Mouse (Mus musculus): ENCODE results near the gene Selenom. TPM values are rescaled to one million over a fixed set of nuclear protein-coding genes. Genes with fewer than 3 reads are reported as not detected.

The Selenom gene
- total RNA-seq (2014; fragmentation: Nextera tagmentation) = not detected in 2 replicates
- not detected in 2 replicates for total RNA-seq (2017)
- not detected in 2 replicates for polyA plus RNA-seq (2012)

- Histone ChIP-seq H3K4me1 (ENCODE audit: insufficient read depth, low read depth, low read length) (peaks cover 21% of the 10 kb centered on the region), H3K9me3 (replicated peaks) (no peaks in the 10 kb centered on the region), H3K36me3 (replicated peaks) (no peaks in the 10 kb centered on the region), H3K4me3 (ENCODE audit: low read depth, low read length) (peak within 1 kb of the TSS; percentile 20; the same call in 1 of the 2 replicates), H3K27me3 (ENCODE audit: insufficient read depth, low read length) (peaks cover 6% of the 10 kb centered on the region)
- ATAC-seq (ENCODE audit: extremely low read depth, insufficient number of reproducible peaks, low FRiP score, poor library complexity, severe bottlenecking) (no peak), DNase-seq (ENCODE audit: low spot score) (no peak)
- no peak for TF ChIP-seq TAL1 (conservative IDR thresholded peaks at IDR 0.05; ENCODE audit: low read depth, low read length)
- no peak for TF ChIP-seq POLR2AphosphoS5 (IDR thresholded peaks at IDR 0.05; ENCODE audit: insufficient replicate concordance, low read depth, low read length)
- TF ChIP-seq GATA2 (IDR thresholded peaks at IDR 0.05; ENCODE audit: borderline replicate concordance, low read depth, low read length) = no peak
- no peak for TF ChIP-seq GATA1 (IDR thresholded peaks at IDR 0.05; ENCODE audit: borderline replicate concordance, low read length)
- no peak for TF ChIP-seq CTCF (IDR thresholded peaks at IDR 0.05; ENCODE audit: low read depth, low read length)
Measured at GRCm38 (mm10) chr11:3514529-3515054, at the start of gene Selenom. Gene Selenom (plus strand): TSS chr11:3514684.

- H3K4me1 ChIP-seq (ENCODE audit: insufficient read depth, low read depth, low read length) = no peaks in the 10 kb centered on the region
- H3K36me3 ChIP-seq (replicated peaks) = no peaks in the 10 kb centered on the region
- H3K9me3 ChIP-seq (replicated peaks) = no peaks in the 10 kb centered on the region
- TF ChIP-seq TAL1 (conservative IDR thresholded peaks at IDR 0.05; ENCODE audit: low read depth, low read length) (no peak), CTCF (IDR thresholded peaks at IDR 0.05; ENCODE audit: low read depth, low read length) (no peak), POLR2AphosphoS5 (IDR thresholded peaks at IDR 0.05; ENCODE audit: insufficient replicate concordance, low read depth, low read length) (no peak), GATA2 (IDR thresholded peaks at IDR 0.05; ENCODE audit: borderline replicate concordance, low read depth, low read length) (no peak), GATA1 (IDR thresholded peaks at IDR 0.05; ENCODE audit: borderline replicate concordance, low read length) (no peak)
- ATAC-seq (ENCODE audit: extremely low read depth, insufficient number of reproducible peaks, low FRiP score, poor library complexity, severe bottlenecking) (no peak), DNase-seq (ENCODE audit: low spot score) (no peak)
- no peak overlapping the region for H3K4me3 ChIP-seq (ENCODE audit: low read depth, low read length)
- peaks cover 21% of the 10 kb centered on the region for H3K27me3 ChIP-seq (ENCODE audit: insufficient read depth, low read length)
Measured at GRCm38 (mm10) chr11:3471448-3471850, 43.0 kb upstream of the Selenom start.

DNA sequence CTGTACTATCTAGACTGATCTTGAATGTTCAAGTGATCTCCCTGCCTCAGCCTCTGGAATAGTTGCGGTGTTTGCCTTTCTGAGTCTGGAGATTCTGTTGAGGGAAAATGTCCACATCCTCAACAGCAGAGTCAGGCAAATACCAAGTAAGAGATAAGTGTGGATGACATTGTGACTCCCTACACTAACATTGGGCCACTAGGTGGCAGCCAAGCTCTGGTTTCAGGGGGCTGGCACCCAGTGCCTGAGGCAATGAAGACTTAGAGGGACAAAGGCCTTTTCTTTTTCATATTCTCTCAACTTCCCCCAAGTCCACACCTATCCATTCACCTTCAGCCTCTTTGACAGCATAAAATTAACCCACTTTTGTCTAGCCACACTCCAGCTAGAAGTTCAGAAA is 42.0 kb upstream of the Selenom start:
- Histone ChIP-seq H3K36me3 (replicated peaks) (no peaks in the 10 kb centered on the region), H3K4me1 (ENCODE audit: insufficient read depth, low read depth, low read length) (no peaks in the 10 kb centered on the region)
- ATAC-seq (ENCODE audit: extremely low read depth, insufficient number of reproducible peaks, low FRiP score, poor library complexity, severe bottlenecking) = 0 out of 2 replicates have a peak, but pooled peaks have one; percentile 28

DNA sequence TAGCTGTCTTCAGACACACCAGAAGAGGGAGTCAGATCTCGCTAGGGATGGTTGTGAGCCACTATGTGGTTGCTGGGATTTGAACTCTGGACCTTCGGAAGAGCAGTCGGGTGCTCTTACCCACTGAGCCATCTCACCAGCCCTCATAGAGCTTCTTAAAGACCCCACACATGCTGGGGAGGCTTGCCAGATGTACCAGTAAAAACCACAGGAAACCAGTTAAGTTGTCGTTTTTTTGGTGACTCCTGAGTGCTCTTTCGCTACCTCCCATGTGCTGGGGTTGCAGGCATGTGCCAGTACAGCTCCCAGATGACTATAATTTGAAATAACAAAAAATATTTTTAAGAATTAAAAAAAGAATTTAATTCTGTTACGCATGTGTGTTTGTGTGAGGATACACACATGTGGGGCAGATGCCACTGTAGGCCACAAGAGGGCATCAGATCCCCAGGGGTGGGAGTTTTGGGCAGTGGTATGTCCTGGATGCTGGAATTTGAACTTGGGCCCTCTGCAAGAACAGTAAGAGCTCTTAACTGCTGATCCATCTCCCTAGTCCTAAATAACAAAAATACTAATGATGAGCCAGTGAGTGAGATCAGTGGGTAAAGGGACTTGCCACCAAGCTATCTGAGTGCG is 39.9 kb upstream of the Selenom start:
- Histone ChIP-seq H3K4me3 (ENCODE audit: low read depth, low read length) (no peak overlapping the region), H3K36me3 (replicated peaks) (no peaks in the 10 kb centered on the region), H3K9me3 (replicated peaks) (no peaks in the 10 kb centered on the region), H3K27me3 (ENCODE audit: insufficient read depth, low read length) (peaks cover 16% of the 10 kb centered on the region), H3K4me1 (ENCODE audit: insufficient read depth, low read depth, low read length) (no peaks in the 10 kb centered on the region)
- DNase-seq (ENCODE audit: low spot score) (no peak), ATAC-seq (ENCODE audit: extremely low read depth, insufficient number of reproducible peaks, low FRiP score, poor library complexity, severe bottlenecking) (no peak)
- TF ChIP-seq GATA1 (IDR thresholded peaks at IDR 0.05; ENCODE audit: borderline replicate concordance, low read length) (no peak), CTCF (IDR thresholded peaks at IDR 0.05; ENCODE audit: low read depth, low read length) (0 out of 2 replicates have a peak, but pooled peaks have one; percentile 7), TAL1 (conservative IDR thresholded peaks at IDR 0.05; ENCODE audit: low read depth, low read length) (no peak), GATA2 (IDR thresholded peaks at IDR 0.05; ENCODE audit: borderline replicate concordance, low read depth, low read length) (no peak), POLR2AphosphoS5 (IDR thresholded peaks at IDR 0.05; ENCODE audit: insufficient replicate concordance, low read depth, low read length) (no peak)

More for the DNA sequence above, 42.0 kb upstream of the Selenom start:
- no peaks in the 10 kb centered on the region for H3K9me3 ChIP-seq (replicated peaks)
- no peak for TF ChIP-seq GATA1 (IDR thresholded peaks at IDR 0.05; ENCODE audit: borderline replicate concordance, low read length)
- TF ChIP-seq GATA2 (IDR thresholded peaks at IDR 0.05; ENCODE audit: borderline replicate concordance, low read depth, low read length) = no peak
- TF ChIP-seq POLR2AphosphoS5 (IDR thresholded peaks at IDR 0.05; ENCODE audit: insufficient replicate concordance, low read depth, low read length) = no peak
- peak; percentile 62; the same call in 1 of the 2 replicates for TF ChIP-seq CTCF (IDR thresholded peaks at IDR 0.05; ENCODE audit: low read depth, low read length)
- no peak for TF ChIP-seq TAL1 (conservative IDR thresholded peaks at IDR 0.05; ENCODE audit: low read depth, low read length)
- no peak overlapping the region for H3K4me3 ChIP-seq (ENCODE audit: low read depth, low read length)
- peak; percentile 52 for DNase-seq (ENCODE audit: low spot score)
- peaks cover 16% of the 10 kb centered on the region for H3K27me3 ChIP-seq (ENCODE audit: insufficient read depth, low read length)

DNA sequence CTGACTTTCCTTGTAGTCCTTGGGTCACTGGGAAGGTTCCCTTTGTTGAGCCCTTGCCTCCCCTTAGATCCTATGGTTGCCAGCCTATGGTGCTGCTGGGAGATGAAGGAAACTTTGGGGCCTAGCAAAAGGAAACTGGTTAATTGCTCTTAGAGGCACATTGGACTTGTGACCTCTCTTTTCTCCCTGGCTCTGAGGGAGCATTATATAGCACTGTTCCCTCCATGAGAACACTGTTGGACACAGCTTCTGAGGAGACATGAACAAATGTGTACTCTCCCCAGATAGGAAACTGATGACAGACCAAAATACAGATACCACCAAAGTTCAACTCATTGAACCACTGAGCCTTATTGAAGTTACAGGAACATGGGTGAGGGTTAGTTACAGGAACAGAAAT is 39.0 kb upstream of the Selenom start:
- DNase-seq (ENCODE audit: low spot score) = no peak
- H3K4me1 ChIP-seq (ENCODE audit: insufficient read depth, low read depth, low read length) = no peaks in the 10 kb centered on the region

GRCm38 (mm10) chr11:3483980-3484642 is 30.4 kb upstream of the Selenom start:
- no peak for TF ChIP-seq GATA2 (IDR thresholded peaks at IDR 0.05; ENCODE audit: borderline replicate concordance, low read depth, low read length)
- TF ChIP-seq GATA1 (IDR thresholded peaks at IDR 0.05; ENCODE audit: borderline replicate concordance, low read length) = no peak
- no peak for TF ChIP-seq TAL1 (conservative IDR thresholded peaks at IDR 0.05; ENCODE audit: low read depth, low read length)
- no peak for TF ChIP-seq POLR2AphosphoS5 (IDR thresholded peaks at IDR 0.05; ENCODE audit: insufficient replicate concordance, low read depth, low read length)
- TF ChIP-seq CTCF (IDR thresholded peaks at IDR 0.05; ENCODE audit: low read depth, low read length) = no peak
- DNase-seq (ENCODE audit: low spot score) = no peak
- no peak for ATAC-seq (ENCODE audit: extremely low read depth, insufficient number of reproducible peaks, low FRiP score, poor library complexity, severe bottlenecking)
- no peaks in the 10 kb centered on the region for H3K4me1 ChIP-seq (ENCODE audit: insufficient read depth, low read depth, low read length)
- H3K36me3 ChIP-seq (replicated peaks) = no peaks in the 10 kb centered on the region
- no peak overlapping the region for H3K4me3 ChIP-seq (ENCODE audit: low read depth, low read length)
- no peaks in the 10 kb centered on the region for H3K9me3 ChIP-seq (replicated peaks)
- H3K27me3 ChIP-seq (ENCODE audit: insufficient read depth, low read length) = peaks cover 8% of the 10 kb centered on the region; the same call in 1 of the 2 replicates

More for the DNA sequence above, 39.0 kb upstream of the Selenom start:
- H3K27me3 ChIP-seq (ENCODE audit: insufficient read depth, low read length) = peaks cover 14% of the 10 kb centered on the region
- TF ChIP-seq CTCF (IDR thresholded peaks at IDR 0.05; ENCODE audit: low read depth, low read length) (no peak), GATA1 (IDR thresholded peaks at IDR 0.05; ENCODE audit: borderline replicate concordance, low read length) (no peak), TAL1 (conservative IDR thresholded peaks at IDR 0.05; ENCODE audit: low read depth, low read length) (no peak), GATA2 (IDR thresholded peaks at IDR 0.05; ENCODE audit: borderline replicate concordance, low read depth, low read length) (no peak), POLR2AphosphoS5 (IDR thresholded peaks at IDR 0.05; ENCODE audit: insufficient replicate concordance, low read depth, low read length) (no peak)
- H3K36me3 ChIP-seq (replicated peaks) = no peaks in the 10 kb centered on the region
- no peaks in the 10 kb centered on the region for H3K9me3 ChIP-seq (replicated peaks)
- no peak overlapping the region for H3K4me3 ChIP-seq (ENCODE audit: low read depth, low read length)
- ATAC-seq (ENCODE audit: extremely low read depth, insufficient number of reproducible peaks, low FRiP score, poor library complexity, severe bottlenecking) = no peak
